Comparison of ENCODE assay signal across 10 mouse cellular contexts in the genomic region with DNA sequence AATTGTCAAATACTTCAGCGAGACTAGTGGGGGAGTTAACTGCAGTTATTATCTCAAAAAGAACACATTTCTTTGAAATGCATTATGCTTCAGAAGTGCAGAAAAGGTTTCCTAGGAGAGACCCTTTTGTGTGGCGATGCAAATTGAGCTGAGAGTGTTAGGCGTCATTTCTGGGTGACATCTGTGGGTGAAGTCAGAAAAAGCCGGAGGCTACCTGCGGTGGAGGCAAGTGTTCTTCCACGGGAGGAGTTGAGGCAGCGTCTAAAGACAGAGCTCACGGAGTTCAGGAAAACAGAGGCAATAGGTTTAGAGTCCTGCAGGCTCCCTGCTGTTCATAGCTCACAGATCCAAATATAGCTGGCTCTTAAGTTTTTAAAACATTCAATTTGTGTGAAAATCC. TPM values are rescaled to one million over a fixed set of nuclear protein-coding genes. Genes with fewer than 3 reads are reported as not detected.
A peak's percentile ranks its signal among the peaks of the same experiment; 100 is the strongest.
DNase-seq lines count a peak whose midpoint lies in the region; ATAC-seq and TF ChIP-seq lines count a peak whose summit lies in the region.
"Had no signal": no experiment of that assay in that cellular context is flagged by ENCODE, and none has a peak within 500 bp of the region (broad histone marks: within the 10 kb centered on the region; RNA-seq: fewer than 3 reads in every experiment).

No protein-coding gene starts in this region.

- 28% methylated on average over 8 of the region's 8 CpGs for WGBS in heart, embryonic 16.5 days
- WGBS in limb, embryonic 14.5 days, result 19% methylated on average over 8 of the region's 8 CpGs

- no peak overlapping the region for H3K4me3 ChIP-seq in heart, embryonic 16.5 days (ENCODE audit: low read length)
- no peak overlapping the region for H3K4me3 ChIP-seq in limb, embryonic 14.5 days (replicated peaks; ENCODE audit: low read length)

- no peak for TF ChIP-seq POLR2A in limb, embryonic 14.5 days (IDR thresholded peaks at IDR 0.05; ENCODE audit: borderline replicate concordance, extremely low read depth, insufficient read depth, insufficient read length)

- no peaks in the 10 kb centered on the region for H3K27me3 ChIP-seq in heart, embryonic 16.5 days (ENCODE audit: control insufficient read depth, insufficient read depth, low read length)
- H3K27me3 ChIP-seq in limb, embryonic 14.5 days (ENCODE audit: control insufficient read depth, insufficient read depth, low read length), result no peaks in the 10 kb centered on the region

- H3K9me3 ChIP-seq in heart, embryonic 16.5 days (replicated peaks; ENCODE audit: control insufficient read depth, low read length), result no peaks in the 10 kb centered on the region
- H3K9me3 ChIP-seq in limb, embryonic 14.5 days (ENCODE audit: control insufficient read depth, low read length), result no peaks in the 10 kb centered on the region

- peak overlapping the region; percentile 11; the same call in 1 of the 2 replicates for H3K4me2 ChIP-seq in heart, embryonic 16.5 days (ENCODE audit: low read depth, low read length)
- peak overlapping the region; percentile 13; the same call in 1 of the 2 replicates for H3K4me2 ChIP-seq in limb, embryonic 14.5 days (replicated peaks; ENCODE audit: low read depth, low read length, severe bottlenecking)

- H3K36me3 ChIP-seq in heart, embryonic 16.5 days (ENCODE audit: control insufficient read depth, insufficient read depth), result no peaks in the 10 kb centered on the region
- H3K36me3 ChIP-seq in limb, embryonic 14.5 days (ENCODE audit: control insufficient read depth, insufficient read depth, low read length), result no peaks in the 10 kb centered on the region

- H3K9ac ChIP-seq in heart, embryonic 16.5 days (ENCODE audit: low read length), result no peak overlapping the region
- peak overlapping the region; percentile 21; the same call in 1 of the 2 replicates for H3K9ac ChIP-seq in limb, embryonic 14.5 days (ENCODE audit: low read depth, low read length, severe bottlenecking)

- no peak for ATAC-seq in heart, embryonic 16.5 days (replicated peaks; ENCODE audit: extremely low read depth, insufficient read depth, low FRiP score)
- ATAC-seq in limb, embryonic 14.5 days (ENCODE audit: low FRiP score, low read depth), result no peak

- H3K4me1 ChIP-seq in heart, embryonic 16.5 days (ENCODE audit: control insufficient read depth, insufficient read depth, low read length), result no peaks in the 10 kb centered on the region
- 0 out of 2 replicates have a peak, but pooled peaks cover 4% of the 10 kb centered on the region for H3K4me1 ChIP-seq in limb, embryonic 14.5 days (ENCODE audit: control insufficient read depth, insufficient read depth, low read length)

- no peak for DNase-seq in heart, postnatal 36 days
- peak; percentile 9 to 13 for DNase-seq in right cerebral cortex, adult 2 months (ENCODE audit: low spot score in 2 of 2)
- DNase-seq in right cerebral cortex, postnatal 25 days, result no peak
- DNase-seq in limb, embryonic 14.5 days (ENCODE audit: low spot score), result no peak
- DNase-seq in adrenal gland, adult 2 months, result no peak
- DNase-seq in left cerebral cortex, adult 11 months (ENCODE audit: low spot score), result no peak
- DNase-seq in lung, postnatal 36 days, result no peak
- DNase-seq: adrenal gland, postnatal 14 days; kidney, postnatal 10 days had no signal

- intact Hi-C loops in heart, postnatal 36 days (cut with DNase I), result no loop called here

- no peak overlapping the region for H3K27ac ChIP-seq in heart, embryonic 16.5 days (ENCODE audit: low read length)
- H3K27ac ChIP-seq in limb, embryonic 14.5 days (replicated peaks; ENCODE audit: low read depth, low read length), result no peak overlapping the region

RNA-seq across cellular contexts. Expression of a gene that starts 44.1 kb away (rescaled TPM):
- polyA plus RNA-seq in heart, embryonic 16.5 days (2015; fragmentation: Nextera tagmentation; extraction: Ambion mirVana), result 1.1 and 1.5 TPM in 2 replicates
- 1 to 10 TPM; 6.7 to 7.0 TPM for total RNA-seq in heart, postnatal 36 days (2021)
- 2.1 and 2.3 TPM in 2 replicates for polyA plus RNA-seq in limb, embryonic 14.5 days (2012; rRNA removed)
- polyA plus RNA-seq in limb, embryonic 14.5 days (2014; fragmentation: Nextera tagmentation; extraction: Ambion mirVana), result 2.2 TPM in 2 replicates
- 1 to 10 TPM; 6.9 to 7.0 TPM for total RNA-seq in adrenal gland, adult 2 months (2021)
- polyA plus RNA-seq in adrenal gland, adult 2 months (2012; rRNA removed), result 0.58 and 0.59 TPM in 2 replicates

Comparison
In these comparisons a context has a peak if more than half of its experiments do, and no peak if none do; other contexts are left out.
1. DNase-seq: peak in right cerebral cortex, adult 2 months (2 of 2); none in heart, postnatal 36 days (0 of 2), right cerebral cortex, postnatal 25 days (single experiment), limb, embryonic 14.5 days (single experiment), adrenal gland, adult 2 months (single experiment), left cerebral cortex, adult 11 months (single experiment) and lung, postnatal 36 days (single experiment).